Mouse (Mus musculus) embryo, embryonic 11 days (tissue): ENCODE measurements around the gene Adgrf3.

Source experiments
- DNase-seq: peaks from one replicate; pipeline ENCODE4 v3.0.0-alpha.2; 2015

The Adgrf3 gene

DNA sequence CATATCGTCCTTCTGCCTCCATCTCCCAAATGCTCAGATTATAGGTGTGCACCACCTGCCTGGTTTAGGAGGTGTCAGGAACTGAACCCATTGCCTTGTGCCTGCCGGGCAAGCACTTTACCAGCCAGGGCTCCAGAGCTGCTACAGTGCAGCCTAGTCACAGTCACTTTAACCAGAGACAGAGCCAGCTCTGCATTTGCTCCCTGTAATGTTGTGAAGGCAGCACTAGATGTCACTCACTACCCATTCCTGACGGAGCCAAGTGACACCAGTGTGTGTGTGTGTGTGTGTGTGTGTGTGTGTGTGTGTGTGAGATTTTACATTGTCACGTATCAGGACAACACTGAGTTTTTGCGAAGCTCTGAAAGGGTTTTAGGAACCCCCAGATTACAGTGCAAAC, 4.0 kb downstream of the Adgrf3 start:
- peak; percentile 53 for DNase-seq

DNA sequence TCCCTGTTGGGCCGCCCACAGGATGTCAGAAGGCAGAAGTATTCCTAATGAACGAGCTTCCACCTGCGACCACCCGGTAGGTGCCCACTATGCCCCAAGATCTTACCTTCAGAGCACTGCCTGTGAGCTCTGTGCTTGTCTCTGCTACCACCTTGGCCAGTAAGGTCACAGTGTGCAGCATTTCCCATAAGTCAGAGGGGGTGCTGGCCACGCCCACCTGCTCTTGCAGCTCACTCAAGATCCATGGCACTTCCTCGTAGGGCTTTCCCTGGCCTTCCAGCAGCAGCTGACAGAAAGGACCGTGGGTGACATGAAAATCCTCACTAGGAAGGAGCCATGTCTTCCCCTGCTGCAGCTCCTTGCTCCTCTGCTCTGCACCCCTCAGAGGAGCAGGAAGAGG, 7.3 kb downstream of the Adgrf3 start:
- DNase-seq: no peak

DNA sequence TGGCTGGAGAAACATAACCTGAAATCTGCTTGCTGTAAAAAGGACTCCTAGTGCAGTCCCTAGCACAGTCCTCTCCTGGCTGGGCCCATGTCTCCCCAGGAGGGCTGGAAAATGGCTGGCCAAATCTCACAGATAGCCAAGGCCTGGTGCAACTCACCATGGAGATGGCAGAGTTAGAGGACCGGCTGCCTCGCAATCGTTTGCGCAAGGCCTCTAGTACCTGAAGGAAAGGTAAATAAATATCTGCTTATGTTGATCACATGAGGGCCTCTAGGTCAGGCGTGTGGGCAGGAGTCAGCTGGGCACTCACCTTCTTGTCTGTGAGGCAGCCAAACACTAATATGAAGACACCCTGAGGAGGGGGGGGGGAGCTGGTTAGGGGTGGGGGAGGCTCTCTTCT, 10.2 kb downstream of the Adgrf3 start:
- no peak for DNase-seq

DNA sequence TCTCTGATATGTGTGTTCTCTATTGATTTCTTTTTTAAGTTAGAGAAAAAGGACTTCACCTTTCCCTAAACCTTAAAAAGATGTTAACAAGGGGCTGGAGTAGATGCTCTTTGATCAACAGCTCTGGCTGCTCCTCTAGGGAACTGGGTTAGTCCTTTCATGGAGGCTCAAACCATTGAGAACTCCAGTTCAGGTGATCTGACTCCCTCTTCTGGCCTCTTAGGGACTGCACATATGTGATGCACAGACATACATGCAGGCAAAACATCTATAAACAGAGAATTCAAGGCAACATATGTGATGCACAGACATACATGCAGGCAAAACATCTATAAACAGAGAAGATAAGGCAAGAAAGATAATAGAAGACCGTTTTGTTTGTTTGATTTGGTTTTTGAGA, 13.1 kb downstream of the Adgrf3 start:
- DNase-seq: peak; percentile 24

DNA sequence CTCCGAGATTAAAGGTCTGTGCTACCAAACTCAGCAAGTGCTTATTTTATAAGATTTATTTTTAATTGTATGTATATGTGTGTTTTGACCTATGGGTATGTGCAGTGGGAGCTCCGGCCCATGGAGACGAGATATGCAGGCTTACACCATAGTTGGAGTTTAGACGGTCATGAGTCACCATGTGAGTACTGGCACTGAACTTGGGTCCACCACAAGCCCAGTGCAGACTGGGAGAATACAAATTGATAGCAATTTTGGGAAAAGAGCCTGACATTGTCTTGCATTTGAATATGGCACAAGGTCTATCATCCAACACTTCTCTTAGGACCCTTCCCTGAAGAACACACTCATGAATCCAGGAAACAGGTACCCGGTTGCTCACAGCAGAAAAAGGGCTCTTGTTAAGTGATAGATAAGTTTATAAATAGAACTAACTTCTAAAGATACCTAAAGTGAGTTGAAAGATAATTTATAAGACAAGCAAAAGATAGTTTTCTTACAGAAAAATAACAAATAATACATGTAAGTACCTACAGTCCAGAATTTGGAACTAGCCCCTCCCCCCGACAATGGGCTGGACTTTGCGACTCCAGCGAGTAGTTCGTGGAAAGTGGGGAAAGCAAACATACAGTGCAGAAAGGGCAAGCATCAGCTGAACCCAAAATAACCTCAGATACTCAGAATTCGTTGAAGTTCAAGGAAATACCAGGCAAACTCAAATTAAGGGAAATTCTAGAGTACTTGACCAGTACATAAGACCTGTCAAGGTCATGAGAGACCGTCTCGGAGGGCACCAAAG, 17.6 kb downstream of the Adgrf3 start:
- DNase-seq: no peak

DNA sequence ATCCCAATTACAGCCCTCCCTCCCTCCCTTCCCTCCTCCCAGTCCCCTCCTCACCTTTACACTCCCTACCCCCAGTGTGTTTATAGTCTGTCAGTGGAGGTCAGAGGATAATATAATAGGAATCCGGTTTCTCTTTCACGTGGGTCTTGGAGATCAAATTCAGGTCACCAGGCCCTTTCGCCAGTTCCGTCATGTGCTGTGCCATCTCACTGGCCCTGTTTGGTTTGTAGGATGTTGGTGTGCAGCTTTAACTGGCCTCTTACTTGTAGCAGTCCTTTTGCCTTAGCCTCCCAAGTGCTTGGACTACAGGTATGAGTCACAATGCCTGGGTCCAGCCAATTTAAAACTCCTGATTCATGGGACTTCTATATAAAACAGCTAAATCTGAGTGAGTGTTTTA, 29.7 kb downstream of the Adgrf3 start:
- DNase-seq: peak; percentile 5

DNA sequence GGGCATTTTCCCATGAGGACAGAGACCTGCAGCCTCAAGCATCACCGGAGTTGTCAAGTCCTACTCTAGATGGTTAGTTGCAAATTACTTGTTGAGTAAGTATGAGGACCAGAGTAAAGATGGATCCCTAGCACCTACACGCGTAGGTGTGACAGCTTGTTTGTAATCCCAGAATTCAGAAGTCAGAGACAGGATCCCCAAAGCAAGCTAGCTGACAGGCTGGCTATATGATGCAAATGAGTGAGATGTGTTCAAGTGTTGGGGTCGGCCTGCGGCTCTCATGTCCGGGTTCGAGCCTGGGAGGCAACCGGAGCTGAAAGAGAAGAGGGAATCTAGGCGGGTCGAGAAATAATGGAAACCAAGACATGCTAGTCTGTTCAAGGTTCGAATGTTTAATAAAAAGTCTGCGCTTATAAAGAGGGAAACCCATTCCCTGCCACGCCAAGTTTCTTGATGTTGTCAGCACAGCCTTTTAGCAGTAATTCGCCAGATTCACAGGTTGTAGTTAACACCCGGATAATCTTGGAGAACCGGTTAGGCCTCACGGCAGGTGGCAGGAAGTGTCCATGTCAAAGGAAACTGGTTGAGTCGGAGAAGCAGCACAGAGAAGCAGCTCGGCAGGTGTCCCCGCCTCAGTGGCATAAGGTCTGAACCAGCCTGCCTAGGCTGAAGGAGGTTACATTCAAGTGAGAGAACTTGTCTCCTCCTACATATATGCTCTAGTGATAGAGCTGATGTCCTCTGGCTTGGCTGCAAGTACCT, 32.4 kb downstream of the Adgrf3 start:
- peak; percentile 12 for DNase-seq

DNA sequence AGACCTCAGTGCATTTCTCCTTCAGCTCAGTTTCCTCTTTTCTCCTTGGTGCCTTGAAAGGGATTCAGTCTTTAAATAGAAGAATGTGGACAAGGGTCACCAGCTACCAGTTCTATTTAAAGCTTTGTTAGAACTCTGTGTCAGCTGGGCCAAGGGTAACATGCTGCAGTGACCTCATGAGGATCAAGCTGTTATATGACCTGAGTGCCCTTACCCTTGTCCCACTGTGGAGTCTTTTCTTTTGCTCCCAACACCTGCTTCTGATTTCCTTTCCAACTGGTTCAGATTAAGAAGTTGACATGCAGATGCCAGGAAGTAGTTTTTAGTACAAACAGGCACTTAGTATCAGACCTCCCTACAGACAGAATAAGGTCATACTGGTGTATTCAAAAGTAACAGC, 33.4 kb downstream of the Adgrf3 start:
- peak; percentile 82 for DNase-seq

DNA sequence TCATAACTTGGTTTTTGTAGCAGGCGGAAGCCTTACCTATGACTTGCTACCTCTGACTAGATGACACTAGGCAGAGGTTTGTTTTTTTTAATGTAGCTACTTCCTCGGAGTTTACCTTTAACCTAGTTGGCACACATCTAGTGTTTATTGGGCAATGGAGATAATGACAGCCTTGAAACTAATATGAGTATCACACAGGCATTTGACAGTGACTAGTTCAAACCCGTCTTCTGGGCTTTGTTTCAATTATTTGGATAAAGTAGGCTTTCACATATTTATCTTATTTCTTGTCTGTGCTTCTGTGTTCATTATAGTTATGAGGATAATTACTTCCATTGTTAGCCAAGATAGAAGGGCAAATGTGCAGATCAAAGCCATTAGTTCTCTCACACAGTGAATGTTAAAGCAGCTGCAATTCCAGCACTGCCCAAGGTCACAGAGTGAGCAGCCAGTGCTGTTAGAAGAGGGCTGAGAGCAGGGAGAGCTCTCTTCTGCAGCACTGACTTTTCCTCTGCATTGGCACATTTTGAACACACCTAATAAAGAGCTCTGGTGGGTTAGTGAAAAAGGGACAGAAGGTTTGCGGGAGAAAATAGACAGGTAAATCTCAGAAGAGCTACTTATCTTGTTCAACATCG, 35.1 kb downstream of the Adgrf3 start:
- DNase-seq: no peak

DNA sequence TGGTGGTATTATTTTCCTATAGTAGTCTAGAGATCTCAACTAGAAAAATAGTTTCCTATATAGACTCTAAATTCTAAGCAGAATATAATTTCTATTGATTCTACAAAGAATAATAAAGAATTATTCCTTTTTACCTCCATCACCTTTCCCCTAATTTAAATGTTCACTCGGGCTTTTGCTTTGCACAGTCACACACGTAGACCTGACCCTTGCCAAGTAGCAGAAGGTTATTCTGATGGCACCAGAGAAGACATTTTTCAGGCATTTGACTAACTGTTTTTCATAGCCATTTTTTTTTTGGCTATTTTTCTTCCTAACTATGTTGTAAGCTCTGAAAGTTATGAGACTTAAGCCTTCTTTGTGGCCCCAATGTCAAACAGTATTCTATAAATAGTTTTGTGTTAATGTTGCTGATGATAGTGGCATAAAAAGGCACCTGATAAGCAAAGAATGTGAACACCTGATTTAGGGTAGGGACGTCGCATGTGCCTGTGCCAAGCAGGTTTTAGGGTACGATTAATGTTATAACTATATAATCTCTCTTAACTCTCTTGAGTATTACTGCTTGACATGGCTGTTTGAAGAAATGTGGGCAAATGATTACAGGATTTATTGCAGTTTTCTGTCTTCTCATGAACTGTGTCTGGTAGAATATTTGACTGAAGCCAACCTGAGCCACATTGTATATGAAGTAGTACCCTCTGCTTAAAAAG, 40.1 kb downstream of the Adgrf3 start:
- no peak for DNase-seq

DNA sequence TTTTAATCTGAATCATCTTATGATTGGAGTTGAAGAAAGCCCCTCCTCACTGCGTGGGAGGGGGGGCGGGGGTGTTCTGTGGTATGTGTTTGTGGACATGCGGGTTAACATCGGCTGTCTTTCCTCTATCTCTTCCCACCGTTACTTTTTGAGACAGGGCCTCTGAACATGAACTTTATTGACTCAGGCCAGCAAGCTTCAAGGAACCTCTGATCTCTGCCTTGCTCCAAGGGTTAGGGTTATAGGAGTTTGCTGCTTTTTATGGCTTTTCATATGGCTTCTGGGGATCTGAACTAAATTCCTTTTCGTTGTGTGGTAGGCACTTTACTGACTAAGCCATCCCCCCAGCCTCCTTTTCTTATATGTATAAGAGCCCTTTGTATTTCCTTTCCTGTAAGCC, 43.2 kb downstream of the Adgrf3 start:
- DNase-seq: no peak

DNA sequence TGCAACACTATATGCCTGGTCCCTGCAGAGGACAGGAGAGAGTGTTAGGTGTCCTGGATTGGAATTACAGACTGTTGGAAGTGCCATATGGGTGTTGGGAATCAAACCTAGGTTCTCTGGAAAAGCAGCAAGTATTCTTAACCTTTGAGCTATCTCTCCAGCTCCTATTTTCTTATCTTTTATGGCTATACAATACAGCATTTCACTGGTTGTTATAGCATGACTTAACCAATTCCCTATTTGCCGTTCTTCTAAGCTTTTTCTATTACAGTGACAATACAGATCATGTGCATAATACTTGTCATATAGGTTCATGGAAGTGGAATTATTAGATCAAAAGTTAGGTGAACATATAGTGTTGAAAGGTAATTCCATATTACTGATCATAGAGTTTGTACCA, 43.7 kb downstream of the Adgrf3 start:
- no peak for DNase-seq

DNA sequence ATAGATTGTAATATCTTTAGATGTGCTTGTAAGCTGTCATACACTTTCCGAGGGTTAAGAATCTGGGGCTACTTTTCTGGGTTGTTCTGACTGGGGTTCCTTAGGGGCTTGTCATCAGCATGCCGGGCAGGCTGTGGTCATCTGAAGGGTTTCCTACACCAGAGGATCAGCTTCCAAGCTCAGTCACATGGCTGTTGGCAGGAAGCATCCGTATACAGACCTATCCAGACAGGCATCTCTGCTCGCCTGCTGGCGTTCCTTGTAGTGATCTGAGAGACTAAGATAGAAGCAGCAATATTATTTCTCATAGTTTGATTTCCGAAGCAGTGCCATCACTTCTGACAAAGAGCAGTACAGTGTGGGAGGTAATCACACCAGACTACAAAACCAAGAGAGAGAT, 45.9 kb downstream of the Adgrf3 start:
- DNase-seq: no peak

DNA sequence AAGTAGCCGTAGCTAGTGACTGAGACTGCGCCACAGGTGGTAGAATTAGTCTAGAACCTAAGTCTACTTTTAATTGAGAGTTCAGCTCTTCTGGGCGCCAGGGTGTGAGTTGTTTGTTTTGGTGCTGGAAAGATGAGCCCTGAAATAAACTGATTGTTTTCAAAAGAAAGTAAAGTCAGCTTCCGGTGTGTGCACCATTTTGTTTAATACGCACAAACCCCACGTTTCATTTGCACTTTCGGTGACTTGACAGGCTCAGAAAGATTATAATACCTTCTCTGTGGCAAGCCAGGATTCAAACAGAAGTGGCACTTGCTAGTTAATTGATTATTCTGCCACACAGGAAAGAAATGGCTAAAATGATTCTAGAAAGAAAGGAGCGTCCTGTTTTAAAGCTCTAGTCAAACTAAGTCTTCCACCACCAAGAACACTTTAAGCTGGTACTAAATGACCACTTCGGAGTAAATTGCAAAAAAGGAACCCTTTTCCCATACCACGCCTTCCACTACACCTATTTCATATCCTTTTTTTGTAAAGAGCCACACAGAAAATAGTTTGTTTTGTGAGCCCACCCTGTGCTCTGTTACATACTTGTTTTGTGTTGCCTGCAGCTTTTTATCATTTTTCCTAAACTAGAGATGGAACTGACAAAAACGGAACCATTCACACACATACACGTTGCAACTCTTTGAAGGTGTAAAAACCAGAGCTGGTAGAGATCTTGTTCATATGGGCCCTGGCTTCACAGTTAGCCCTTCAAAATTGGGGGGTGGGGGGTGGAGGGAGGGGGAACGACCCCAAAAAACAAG, 49.5 kb downstream of the Adgrf3 start:
- no peak for DNase-seq

DNA sequence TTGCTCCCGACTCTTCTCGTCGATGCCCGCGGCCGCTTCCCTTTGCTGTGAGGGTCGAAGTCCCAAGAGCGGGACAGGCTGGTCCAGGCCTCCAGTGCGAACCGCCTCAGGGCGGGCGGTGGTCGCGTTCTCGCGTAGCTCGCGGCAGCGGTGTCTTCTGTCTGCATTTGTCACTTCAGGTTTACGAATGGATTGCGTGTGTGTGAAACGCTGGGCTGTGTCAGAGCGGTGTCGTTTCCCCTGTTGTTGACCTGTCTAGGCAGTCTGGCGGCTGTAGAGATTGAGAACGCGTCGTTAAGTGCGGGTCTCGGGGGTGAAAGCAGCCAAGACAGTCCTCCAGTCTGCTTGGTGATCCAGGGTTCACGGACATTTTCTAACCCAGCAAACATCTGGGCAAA, 50.1 kb downstream of the Adgrf3 start:
- DNase-seq: no peak

DNA sequence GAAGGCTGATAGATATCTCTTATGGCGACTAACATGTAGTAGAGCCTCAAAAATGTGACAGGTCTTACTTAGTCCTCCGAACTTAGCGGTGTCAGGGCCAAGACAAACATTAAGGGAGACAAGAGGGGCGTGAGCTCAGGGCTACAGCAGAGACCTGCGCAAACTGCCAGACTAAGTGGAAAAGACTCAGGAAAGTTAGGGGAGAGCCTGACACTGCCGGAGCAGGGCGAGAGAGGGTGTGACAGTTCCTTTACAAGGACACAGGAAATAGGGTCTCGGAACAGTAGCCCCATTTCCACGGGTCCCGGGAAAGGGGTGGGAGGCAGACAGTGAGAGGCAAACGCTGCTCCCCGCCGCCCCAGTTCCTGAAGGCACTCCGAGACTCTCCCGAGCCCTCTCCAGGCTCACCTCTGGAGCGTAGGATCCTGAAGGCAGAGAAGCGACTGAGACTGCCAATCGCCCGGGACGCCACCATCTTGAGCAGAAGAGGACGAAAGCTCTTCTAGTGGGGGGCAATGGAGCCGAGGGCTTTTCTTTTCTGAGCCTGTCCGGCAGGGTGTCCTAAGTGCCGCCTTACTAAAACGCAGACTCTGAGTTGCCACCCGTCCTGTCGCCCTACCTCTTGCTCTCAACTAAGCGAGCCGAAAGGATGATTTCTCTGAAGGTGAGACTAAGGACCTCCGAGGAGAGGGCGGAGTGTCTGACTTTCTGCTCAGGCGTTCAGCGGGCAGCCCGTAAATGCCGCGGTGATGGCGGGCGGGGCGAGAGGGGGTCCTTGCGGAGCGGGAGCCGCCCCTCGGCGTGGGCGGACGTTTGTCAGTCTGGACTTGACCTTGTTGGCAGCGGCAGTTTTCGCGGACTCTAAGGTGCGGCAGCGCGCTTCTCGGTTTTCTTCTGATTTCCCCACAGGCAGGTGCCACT, 50.8 kb downstream of the Adgrf3 start, which contains the start of the genes Hadha and Hadhb:
Gene Hadha, minus strand, starts transcription at position 689 of the 921 bp plus-strand sequence.
Gene Hadhb, plus strand, starts transcription at position 775 of the 921 bp plus-strand sequence.
- peak; percentile 94 for DNase-seq

DNA sequence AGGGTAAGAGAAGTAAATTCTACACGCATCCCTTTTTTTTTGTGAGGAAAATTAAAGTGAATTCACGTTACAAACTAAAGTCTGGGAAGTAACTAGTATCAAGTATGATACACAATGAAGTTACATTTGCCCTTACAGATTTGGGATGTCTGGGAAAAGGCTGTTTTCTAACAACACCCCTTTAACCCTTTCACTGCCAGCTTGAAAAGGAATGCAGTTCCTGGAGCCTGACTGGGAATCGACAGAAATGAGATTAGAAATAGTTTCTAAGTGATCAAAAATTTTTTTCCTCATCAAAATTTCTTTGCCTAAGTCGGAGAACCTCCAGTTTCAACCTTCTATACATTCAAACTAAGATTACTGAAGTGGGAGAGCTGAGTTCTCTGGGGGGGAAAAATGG, 51.5 kb downstream of the Adgrf3 start:
- peak; percentile 68 for DNase-seq

DNA sequence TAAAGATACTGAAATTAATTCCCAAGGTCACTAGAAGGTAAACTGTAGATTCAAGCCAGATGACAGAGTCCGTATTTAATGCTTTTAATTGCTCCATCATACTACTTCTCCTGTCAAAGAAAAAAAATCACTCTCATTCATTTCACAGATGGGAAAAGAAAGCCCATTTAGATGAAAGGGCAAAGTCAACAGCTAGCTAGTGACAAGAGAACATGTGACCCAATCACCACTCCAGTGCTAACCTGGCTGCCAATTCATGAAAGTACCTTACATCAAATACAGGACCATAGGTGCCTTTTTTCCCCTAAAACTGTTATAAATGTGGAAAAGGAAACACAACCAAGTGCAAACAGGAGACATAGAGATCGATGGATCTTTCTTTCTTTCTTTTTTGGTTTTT, 52.3 kb downstream of the Adgrf3 start:
- DNase-seq: no peak

DNA sequence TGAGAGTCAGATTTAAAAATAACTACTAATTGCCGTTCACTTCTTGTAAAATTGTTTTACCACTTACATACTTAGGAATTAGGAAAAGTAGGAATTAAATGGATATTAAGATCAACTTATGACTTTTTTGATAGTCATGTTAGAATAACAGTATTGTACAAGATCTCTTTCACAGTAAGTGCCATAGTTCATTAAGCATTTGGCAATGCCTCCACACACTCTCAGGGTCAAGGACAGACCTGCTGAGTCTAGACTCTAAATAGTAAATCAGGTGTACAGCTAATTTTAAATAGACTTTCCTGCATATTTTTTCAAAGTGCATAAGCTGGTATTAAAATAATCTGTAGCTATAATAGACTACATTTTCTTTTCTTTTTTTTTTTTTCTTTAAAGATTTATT, 53.1 kb downstream of the Adgrf3 start:
- no peak for DNase-seq

DNA sequence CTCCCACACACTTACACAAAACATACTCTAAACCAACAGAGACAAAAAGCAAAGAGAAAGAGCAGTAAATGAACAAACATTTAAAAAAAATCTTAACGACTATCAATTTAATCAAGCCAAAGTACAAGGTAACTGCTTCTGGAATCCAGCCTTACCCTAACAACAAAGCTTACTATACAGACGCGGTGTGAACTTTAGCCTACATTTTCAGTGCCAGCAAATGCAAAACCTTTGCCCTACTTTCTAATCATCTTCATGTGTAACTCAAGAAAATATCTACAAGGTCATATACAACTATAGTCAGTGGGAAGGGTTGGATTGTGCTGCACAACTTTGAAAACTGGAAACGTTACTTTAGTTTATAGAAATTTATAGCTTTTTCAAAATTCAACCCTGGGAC, 53.5 kb downstream of the Adgrf3 start:
- no peak for DNase-seq
